Mouse (Mus musculus): ENCODE results near the gene S1pr3. TPM values are rescaled to one million over a fixed set of nuclear protein-coding genes. Genes with fewer than 3 reads are reported as not detected.

S1pr3 gene
- polyA plus RNA-seq, 1 experiment from 2014 or later: 30.5 TPM

DNA sequence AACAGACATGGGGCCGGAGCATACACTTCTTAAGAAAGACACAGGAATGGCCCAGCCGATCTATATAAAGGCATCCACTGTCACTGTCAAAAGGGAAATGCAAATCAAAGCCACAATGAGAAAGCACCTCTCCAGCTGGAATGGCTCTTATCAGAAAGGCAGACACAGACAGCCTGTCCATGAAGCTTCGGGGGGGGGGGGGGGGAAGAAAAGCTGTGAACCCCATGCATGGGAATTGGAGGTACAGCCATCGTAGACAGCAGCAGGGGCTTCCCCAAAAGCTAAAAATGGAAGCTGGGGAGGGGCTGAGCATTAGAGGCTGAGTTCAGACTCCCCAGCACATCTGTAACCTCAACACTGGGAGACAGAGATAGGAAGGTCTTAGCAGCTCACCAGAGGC is 20.5 kb upstream of the S1pr3 start:
- Histone ChIP-seq H3K9me3 (no peaks in the 10 kb centered on the region), H3K4me3 (no peak overlapping the region), H3K36me3 (no peaks in the 10 kb centered on the region), H3K4me1 (peaks cover 21% of the 10 kb centered on the region), H3K27ac (peak overlapping the region; percentile 67; the same call in 1 of the 2 replicates), H3K27me3 (ENCODE audit: insufficient read depth, poor library complexity, severe bottlenecking) (no peaks in the 10 kb centered on the region)
- DNase-seq (ENCODE audit: low spot score): no peak
- WGBS: 29% methylated on average over 4 of the region's 4 CpGs

DNA sequence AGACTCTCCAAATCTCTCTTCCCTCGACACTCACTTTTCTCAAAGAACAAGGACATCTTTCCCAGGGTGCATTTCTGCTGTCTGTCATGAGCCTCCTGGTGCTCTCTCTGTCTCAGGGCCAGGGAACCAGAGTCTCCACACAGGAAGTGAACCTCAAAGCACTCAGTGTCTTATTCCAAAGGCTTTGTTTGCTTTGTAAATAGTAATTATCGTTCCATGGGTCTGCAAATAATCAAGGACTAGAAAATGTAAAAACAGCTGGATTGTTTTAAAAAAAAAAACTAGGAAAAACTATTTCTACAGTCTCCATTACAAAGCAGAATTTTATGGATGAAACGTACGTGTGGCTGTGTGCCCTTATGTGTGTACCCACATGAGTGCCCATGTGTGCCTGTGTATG is 18.0 kb upstream of the S1pr3 start:
- Histone ChIP-seq H3K4me3 (no peak overlapping the region), H3K4me1 (peaks cover 21% of the 10 kb centered on the region), H3K27ac (peak overlapping the region; percentile 7; the same call in 1 of the 2 replicates), H3K36me3 (no peaks in the 10 kb centered on the region), H3K27me3 (ENCODE audit: insufficient read depth, poor library complexity, severe bottlenecking) (no peaks in the 10 kb centered on the region), H3K9me3 (no peaks in the 10 kb centered on the region)
- DNase-seq (ENCODE audit: low spot score): no peak
- 57% methylated on average over 4 of the region's 4 CpGs for WGBS

DNA sequence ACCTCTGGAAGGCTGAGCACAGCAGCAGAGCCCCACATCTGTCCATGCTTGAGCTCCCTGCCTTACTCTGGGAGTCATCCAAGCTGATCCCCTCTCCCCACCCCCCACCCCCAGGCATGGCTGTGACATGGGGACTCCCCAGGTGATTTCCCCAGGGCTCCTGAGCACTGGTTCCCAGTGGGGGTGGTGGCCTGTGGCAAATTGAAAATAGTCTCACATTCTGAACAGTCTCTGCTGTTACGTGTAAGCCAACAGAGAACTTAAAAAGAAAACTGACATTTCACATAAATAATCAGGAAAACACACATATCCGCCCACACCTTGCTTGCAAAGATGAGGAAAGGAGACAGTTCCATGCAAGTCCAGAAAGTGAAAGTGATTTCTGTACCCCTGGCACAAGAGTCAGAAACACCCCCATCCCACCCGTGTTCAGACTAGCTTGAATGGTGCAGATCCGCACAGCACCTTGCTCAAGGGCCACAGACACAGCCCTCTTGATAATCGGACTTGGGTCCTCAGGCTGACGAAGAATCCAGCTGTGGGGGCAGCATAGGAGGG is 17.0 kb upstream of the S1pr3 start:
- WGBS: 81% methylated on average over 6 of the region's 6 CpGs
- no peaks in the 10 kb centered on the region for H3K36me3 ChIP-seq
- peaks cover 21% of the 10 kb centered on the region for H3K4me1 ChIP-seq
- no peaks in the 10 kb centered on the region for H3K27me3 ChIP-seq (ENCODE audit: insufficient read depth, poor library complexity, severe bottlenecking)
- DNase-seq (ENCODE audit: low spot score): no peak
- no peaks in the 10 kb centered on the region for H3K9me3 ChIP-seq
- no peak overlapping the region; the same call in 1 of the 2 replicates for H3K27ac ChIP-seq
- no peak overlapping the region for H3K4me3 ChIP-seq

DNA sequence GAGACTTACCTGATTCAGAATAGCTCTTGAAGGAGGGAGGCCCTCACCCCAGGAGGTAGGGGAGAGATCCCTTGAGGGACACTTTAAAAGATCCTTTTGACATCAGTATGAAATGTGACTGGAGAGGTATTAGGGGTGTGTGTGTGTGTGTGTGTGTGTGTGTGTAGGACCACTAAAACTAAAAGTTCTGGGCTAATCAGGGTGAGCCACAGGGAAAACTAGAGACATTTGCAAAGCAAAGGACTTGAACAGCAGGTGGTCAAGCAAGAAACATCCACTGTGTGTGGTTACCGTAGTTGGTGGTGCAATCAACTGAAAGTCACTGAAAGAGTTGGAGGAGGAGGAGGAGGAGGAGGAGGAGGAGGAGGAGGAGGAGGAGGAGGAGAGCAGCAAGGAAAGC is 16.2 kb upstream of the S1pr3 start:
- no peak overlapping the region for H3K27ac ChIP-seq
- WGBS: no CpG with 5 or more reads among the region's 1 CpGs
- H3K36me3 ChIP-seq: no peaks in the 10 kb centered on the region
- H3K27me3 ChIP-seq (ENCODE audit: insufficient read depth, poor library complexity, severe bottlenecking): no peaks in the 10 kb centered on the region
- no peak for DNase-seq (ENCODE audit: low spot score)
- H3K4me3 ChIP-seq: no peak overlapping the region
- H3K4me1 ChIP-seq: peaks cover 21% of the 10 kb centered on the region
- H3K9me3 ChIP-seq: no peaks in the 10 kb centered on the region

DNA sequence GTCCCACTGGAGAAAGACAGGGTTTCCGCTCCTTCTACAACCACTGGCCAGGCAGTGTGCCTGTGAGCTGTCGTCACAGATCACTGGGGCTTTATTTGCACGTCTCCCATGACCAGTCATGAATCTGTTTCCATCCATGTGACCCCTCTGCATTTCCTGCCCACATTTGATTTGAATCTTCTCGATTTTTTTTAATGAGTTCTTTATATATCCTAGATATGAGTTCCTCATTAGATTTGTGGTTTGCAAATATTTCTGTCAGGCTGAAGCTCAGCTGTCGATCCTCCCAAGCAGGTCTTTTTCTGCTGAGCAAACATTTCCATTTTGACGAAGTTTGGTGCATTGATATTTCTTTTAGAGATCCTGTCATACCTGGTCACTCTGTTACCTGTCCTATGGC is 10.6 kb upstream of the S1pr3 start:
- no peaks in the 10 kb centered on the region for H3K9me3 ChIP-seq
- H3K4me3 ChIP-seq: no peak overlapping the region
- 71% methylated on average over 6 of the region's 6 CpGs for WGBS
- no peaks in the 10 kb centered on the region for H3K36me3 ChIP-seq
- no peaks in the 10 kb centered on the region for H3K27me3 ChIP-seq (ENCODE audit: insufficient read depth, poor library complexity, severe bottlenecking)
- H3K27ac ChIP-seq: no peak overlapping the region
- DNase-seq (ENCODE audit: low spot score): no peak
- H3K4me1 ChIP-seq: peaks cover 13% of the 10 kb centered on the region

DNA sequence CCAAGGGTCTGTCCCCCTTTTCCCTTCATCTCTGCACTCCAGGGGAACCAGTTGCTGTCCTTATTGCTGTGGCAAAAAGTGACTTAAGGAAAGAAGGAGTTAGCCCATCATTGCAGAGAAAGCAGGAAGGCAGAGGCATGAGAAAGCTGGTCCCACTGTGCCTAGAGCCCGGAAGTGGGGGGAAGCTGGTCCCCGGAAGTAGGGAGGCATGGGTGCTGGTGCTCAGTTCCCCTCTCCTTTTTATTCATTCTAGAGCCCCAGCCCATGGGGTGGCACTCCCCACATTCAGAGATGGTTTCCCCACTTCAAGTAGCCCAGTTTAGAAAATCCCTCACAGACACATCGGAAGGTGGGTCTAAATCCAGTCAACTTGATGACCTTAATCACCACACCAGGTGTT is 8.9 kb upstream of the S1pr3 start:
- DNase-seq (ENCODE audit: low spot score): no peak
- Histone ChIP-seq H3K36me3 (no peaks in the 10 kb centered on the region), H3K27ac (no peak overlapping the region), H3K4me3 (no peak overlapping the region), H3K27me3 (ENCODE audit: insufficient read depth, poor library complexity, severe bottlenecking) (no peaks in the 10 kb centered on the region), H3K4me1 (peaks cover 13% of the 10 kb centered on the region), H3K9me3 (no peaks in the 10 kb centered on the region)
- 89% methylated on average over 3 of the region's 3 CpGs for WGBS

DNA sequence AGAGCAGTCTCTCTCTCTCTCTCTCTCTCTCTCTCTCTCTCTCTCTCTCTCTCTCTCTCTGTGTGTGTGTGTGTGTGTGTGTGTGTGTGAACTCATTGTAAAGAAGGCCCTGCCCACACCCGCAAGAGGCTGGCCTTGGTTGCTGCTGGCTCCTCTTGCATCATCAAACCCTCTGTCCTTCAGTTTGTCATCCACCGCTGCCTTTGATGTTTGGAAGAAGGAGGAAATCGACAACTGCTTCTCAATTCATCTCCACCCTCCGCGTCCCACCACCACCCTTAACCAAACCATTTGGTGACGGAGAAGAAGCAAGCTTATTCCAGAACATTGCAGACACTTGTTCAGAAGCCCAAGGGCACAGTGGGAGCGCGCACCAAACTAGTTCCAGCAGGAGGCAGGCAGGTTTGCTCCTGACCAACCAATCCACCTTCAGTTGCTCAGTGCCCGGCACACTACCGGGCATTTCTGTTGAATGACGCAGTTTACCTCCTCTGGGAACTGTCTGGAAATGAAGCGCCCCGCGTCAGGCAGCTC is 8.2 kb upstream of the S1pr3 start:
- peaks cover 16% of the 10 kb centered on the region for H3K4me1 ChIP-seq
- no peaks in the 10 kb centered on the region for H3K36me3 ChIP-seq
- peak overlapping the region; percentile 86 for H3K27ac ChIP-seq
- H3K27me3 ChIP-seq (ENCODE audit: insufficient read depth, poor library complexity, severe bottlenecking): no peaks in the 10 kb centered on the region
- DNase-seq (ENCODE audit: low spot score): no peak
- no peaks in the 10 kb centered on the region for H3K9me3 ChIP-seq
- H3K4me3 ChIP-seq: peak overlapping the region; percentile 54
- 23% methylated on average over 14 of the region's 14 CpGs for WGBS

DNA sequence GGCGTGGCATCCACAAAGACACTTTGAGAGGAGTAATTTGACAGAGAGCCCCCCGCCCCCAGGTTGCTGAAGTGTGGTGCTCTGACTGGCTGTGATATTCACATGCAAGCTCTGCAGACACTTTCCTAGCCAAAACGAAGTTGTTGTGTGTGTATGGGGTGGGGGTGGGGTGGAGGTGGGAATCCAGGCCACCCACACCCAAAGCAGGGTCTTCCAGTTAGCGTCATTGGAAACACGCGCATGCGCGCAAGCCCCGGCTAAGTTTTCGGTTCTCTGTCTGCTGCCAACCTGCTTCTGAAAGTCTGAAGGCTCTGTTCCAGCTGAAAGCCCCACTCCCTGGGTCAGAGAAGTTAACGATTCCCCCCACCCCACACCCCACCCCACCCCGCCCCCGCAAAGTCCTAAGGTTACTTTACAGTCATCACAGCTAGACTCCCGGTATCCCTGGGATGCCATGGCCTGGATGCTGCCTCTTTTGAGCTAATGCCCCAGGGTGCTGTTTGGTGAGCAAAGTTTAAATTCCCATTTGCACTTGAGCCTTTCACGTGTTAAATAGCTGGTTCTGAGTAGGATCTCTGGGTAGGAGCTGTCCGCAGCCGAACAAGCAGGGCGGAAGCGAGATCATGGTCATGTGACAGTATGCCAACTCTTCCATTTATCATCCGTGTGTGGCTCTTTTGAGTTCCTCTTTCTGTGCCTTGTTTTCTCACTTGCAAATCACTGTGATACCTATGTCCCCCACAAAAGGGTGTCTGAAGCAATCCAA is 7.5 kb upstream of the S1pr3 start:
- 8% methylated on average over 20 of the region's 20 CpGs for WGBS
- peaks cover 16% of the 10 kb centered on the region for H3K4me1 ChIP-seq
- no peak for DNase-seq (ENCODE audit: low spot score)
- H3K27ac ChIP-seq: peak overlapping the region; percentile 86
- H3K36me3 ChIP-seq: no peaks in the 10 kb centered on the region
- no peaks in the 10 kb centered on the region; the same call in 1 of the 2 replicates for H3K27me3 ChIP-seq (ENCODE audit: insufficient read depth, poor library complexity, severe bottlenecking)
- no peaks in the 10 kb centered on the region for H3K9me3 ChIP-seq
- peak overlapping the region; percentile 54 for H3K4me3 ChIP-seq

DNA sequence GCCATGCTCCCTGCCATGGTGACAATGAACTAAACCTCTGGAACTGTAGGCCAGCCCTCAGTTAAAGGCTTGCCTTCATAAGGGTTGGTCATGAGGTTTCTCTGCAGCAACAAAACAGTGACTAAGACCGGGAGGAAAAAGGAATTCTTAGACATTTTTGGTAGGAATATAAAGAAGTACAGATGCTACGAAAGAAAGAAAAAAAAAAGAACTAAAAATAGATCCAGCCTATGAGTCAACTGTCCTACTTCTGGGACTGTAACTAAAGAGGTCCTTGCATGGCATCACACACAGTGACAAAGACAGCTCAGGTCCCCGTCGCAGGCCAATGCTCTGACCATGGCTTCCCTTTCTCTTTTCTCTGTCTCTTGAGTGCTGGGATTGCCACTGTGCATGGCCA is 3.9 kb upstream of the S1pr3 start:
- Histone ChIP-seq H3K4me3 (no peak overlapping the region), H3K36me3 (no peaks in the 10 kb centered on the region), H3K4me1 (peaks cover 42% of the 10 kb centered on the region), H3K9me3 (no peaks in the 10 kb centered on the region), H3K27me3 (ENCODE audit: insufficient read depth, poor library complexity, severe bottlenecking) (peaks cover 19% of the 10 kb centered on the region), H3K27ac (no peak overlapping the region)
- no peak for DNase-seq (ENCODE audit: low spot score)
- WGBS: 80% methylated on average over 4 of the region's 4 CpGs

DNA sequence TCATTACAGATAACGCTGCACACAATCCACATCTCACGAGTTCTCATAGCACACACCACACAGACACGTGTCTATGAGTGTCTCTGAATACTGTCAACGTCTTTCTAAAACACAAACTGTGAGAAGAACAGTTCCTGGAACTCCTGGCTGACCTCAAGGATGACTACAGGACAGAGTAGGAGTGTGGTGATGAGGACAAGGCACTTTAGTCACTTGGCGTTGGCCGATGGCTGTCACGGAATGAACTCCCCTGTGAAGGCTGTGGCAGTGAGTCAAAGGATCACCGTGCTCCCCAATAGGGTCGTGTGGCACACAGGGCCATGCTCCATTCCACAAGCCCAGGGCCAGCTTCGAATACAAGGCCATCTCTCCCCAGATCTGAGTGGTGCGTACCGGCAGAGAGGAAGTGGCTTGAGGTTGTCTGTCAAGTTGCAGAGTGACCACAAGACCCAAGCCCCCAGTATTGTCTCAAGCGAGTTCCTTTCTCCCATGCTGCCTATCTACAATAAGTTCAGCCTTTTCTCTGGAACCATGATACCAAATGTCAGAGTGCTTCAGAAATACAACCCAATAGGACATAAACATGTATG is 2.6 kb upstream of the S1pr3 start:
- WGBS: 83% methylated on average over 13 of the region's 13 CpGs
- H3K9me3 ChIP-seq: no peaks in the 10 kb centered on the region
- DNase-seq (ENCODE audit: low spot score): no peak
- H3K4me3 ChIP-seq: no peak overlapping the region
- peaks cover 25% of the 10 kb centered on the region for H3K27me3 ChIP-seq (ENCODE audit: insufficient read depth, poor library complexity, severe bottlenecking)
- H3K36me3 ChIP-seq: no peaks in the 10 kb centered on the region
- no peak overlapping the region for H3K27ac ChIP-seq
- H3K4me1 ChIP-seq: peaks cover 47% of the 10 kb centered on the region

DNA sequence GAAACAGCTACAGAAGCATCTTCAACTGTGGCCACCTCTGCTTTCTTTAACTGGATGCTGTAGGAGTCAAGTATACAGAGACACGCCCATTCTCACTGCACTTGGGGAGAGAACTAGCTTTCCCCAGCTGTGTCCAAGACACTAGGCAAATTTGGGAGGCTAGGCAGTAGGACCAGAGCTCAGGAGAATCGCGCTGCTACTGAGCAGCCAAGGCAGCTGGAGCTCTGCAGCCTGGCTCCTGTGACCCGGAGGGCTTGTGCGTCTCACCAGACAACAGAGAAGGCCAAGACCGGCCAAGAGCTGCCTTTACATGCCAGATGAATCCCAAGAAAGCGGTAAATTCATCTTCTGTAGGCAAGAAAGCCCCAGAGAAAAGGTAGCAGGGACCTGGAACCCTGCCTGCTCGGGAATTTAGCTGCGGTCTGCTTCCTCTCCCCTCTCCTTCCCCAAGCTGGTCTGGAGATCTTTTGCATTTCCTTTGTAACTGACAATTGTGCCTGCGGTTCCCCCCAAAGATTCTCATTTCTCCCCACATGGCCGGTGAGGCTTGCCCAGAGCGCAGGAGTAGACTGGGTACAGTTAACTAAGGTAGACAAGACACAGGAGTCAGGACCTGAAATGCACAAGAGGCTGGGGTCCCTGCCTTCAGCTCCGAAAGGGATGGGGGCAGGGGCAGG is 760 bp upstream of the S1pr3 start:
- DNase-seq (ENCODE audit: low spot score): no peak
- Histone ChIP-seq H3K27ac (peak overlapping the region; percentile 83), H3K9me3 (no peaks in the 10 kb centered on the region), H3K36me3 (no peaks in the 10 kb centered on the region), H3K4me3 (peak overlapping the region; percentile 68; the same call in 1 of the 2 replicates), H3K27me3 (ENCODE audit: insufficient read depth, poor library complexity, severe bottlenecking) (peaks cover 25% of the 10 kb centered on the region), H3K4me1 (peaks cover 53% of the 10 kb centered on the region)
- WGBS: 32% methylated on average over 13 of the region's 13 CpGs

DNA sequence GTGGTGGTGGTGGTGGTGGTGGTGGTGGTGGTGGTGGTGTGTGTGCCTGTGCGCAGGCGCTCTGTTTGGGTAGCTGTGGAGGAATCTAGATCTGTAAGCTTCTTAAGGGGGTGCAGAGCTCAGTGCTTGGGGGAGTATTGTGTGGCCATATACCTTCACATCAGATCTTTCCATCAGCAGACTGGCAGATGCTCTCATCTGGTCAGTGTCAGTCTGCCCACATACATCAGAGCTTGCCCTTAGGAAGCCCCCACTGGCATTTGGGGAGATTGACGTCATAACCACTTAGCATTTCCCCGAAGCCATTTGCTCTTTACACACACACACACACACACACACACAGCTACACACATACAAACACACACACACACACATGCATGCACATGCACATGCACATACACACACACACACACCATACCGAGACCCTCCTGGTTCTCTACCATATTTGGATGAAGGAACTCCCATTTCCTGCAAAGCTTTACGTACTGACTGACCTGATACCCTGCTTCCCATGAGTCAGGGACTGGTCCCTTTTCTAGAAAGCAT is 1.6 kb downstream of the S1pr3 start:
- Histone ChIP-seq H3K4me1 (peaks cover 51% of the 10 kb centered on the region), H3K27ac (peak overlapping the region; percentile 83), H3K4me3 (peak overlapping the region; percentile 68), H3K36me3 (peaks cover 8% of the 10 kb centered on the region), H3K9me3 (peaks cover 5% of the 10 kb centered on the region), H3K27me3 (ENCODE audit: insufficient read depth, poor library complexity, severe bottlenecking) (peaks cover 25% of the 10 kb centered on the region)
- 60% methylated on average over 5 of the region's 6 CpGs for WGBS
- DNase-seq (ENCODE audit: low spot score): no peak

Data from heart, embryonic 10.5 days (tissue).